Mouse (Mus musculus) skeletal muscle tissue, adult 2 months (tissue): ENCODE measurements around the gene B4galt5.
A peak's percentile ranks its signal among the peaks of the same experiment; 100 is the strongest.

Experiments
- DNase-seq: peaks from one replicate; pipeline ENCODE4 v3.0.0-alpha.2; 2012; ENCODE audit warnings: low read depth, low spot score

Gene B4galt5

DNA sequence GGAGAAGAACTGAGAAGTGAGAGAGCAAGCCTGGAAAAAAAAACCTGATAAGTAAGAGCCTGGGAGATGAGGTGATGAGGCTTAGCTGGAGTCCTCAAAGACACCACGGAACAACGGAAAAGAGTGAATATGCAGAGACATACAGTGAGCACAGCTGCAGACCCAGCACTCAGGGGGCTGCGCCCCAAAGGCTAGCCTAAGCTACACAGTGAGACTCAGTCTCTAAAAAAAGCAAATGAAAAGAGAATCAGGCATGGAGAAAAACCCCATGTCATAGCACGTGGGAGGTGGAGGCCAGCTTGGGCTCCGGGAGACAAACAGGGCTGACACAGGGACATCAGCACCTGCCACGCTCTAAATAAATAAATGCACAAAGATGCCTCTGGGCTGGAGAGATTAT, 94.2 kb downstream of the B4galt5 start:
- DNase-seq, result no peak

DNA sequence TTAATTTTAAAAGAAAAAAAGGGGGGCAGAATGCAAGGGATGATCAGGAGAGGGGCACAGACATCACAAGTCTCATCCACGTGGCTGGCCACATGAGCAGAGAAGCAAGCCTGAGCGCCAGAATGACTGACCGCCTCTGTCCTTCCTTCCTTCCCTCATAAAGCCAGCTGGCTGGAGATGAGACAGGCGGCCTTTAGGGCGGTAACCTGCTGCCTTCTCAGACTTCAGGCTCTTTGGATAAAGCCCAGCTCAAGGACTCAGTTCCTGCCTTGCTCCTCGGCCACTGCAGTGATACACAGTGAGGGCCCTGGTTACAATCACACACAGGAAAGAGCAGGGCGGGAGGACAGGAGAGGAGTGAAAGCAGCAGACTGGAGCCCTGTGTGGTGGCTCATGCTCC, 94.8 kb downstream of the B4galt5 start:
- peak; percentile 94 for DNase-seq

GRCm38 (mm10) chr2:167253476-167253875, 95.5 kb downstream of the B4galt5 start:
- no peak for DNase-seq

GRCm38 (mm10) chr2:167252057-167252687, 96.8 kb downstream of the B4galt5 start:
- no peak for DNase-seq

- no peak for DNase-seq
These were observed 98.1 kb downstream of the B4galt5 start for GRCm38 (mm10) chr2:167250736-167251337.

DNA sequence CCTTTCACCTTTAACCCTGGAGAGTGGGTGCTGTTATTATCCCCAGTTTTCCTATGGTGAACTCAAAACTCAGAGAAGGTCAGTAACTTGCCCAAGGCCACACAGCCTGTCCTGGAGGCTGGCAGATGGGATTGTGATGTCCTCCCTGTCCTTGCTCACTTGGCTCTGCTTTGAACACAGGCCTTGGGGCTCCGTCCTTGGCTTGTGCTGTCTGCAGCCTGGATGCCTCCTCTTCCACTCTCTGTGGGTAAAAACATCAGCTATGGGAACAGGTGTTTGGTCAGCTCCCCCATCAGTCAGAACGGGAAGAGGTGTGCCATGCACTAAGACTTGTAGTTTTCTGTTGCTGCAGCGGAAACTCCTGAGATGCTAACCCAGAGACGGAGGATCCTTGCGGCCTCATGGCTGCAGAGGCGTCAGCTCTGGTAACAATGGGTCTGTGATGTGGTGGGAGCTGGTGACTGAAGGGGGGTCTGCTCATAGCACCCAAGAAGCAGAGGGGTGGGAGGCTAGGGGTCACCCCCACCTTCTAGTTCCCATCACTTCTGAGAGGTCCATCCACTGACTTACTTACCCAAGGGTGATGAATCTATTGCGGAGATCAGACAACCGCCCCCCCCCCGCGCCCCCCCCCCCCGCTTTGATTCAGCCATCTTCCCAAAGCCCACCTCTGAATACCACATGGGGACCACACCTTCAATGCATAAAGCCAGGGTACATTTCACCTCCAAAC, 98.8 kb downstream of the B4galt5 start:
- DNase-seq, result no peak

- no peak for DNase-seq
These were observed 99.4 kb downstream of the B4galt5 start for GRCm38 (mm10) chr2:167249591-167249990.
